Mouse (Mus musculus) liver, adult 2 months (tissue): ENCODE measurements around the gene Gm45062. TPM values are rescaled to one million over a fixed set of nuclear protein-coding genes. Genes with fewer than 3 reads are reported as not detected.

ENCODE experiments used
- DNase-seq: peaks from one replicate; pipeline ENCODE4 v3.0.0-alpha.2; 2011; ENCODE audit warnings: low read depth, low spot score; ENCODE audit errors: extremely low read depth
- H3K27ac ChIP-seq: fragments of 200-500 bp; replicated peaks from 2 replicates; pipeline ENCODE4 v1.5.1; 2012; ENCODE audit warnings: low read depth, mild to moderate bottlenecking, control low read depth, inconsistent platforms, low read length; ENCODE audit not compliant: insufficient read depth
- H3K27me3 ChIP-seq: fragments of 200-500 bp; 2 replicates; pipeline ENCODE4 v1.6.1; 2012; ENCODE audit warnings: mild to moderate bottlenecking, moderate library complexity, low read length, inconsistent platforms; ENCODE audit not compliant: control insufficient read depth, insufficient read depth
- H3K36me3 ChIP-seq: fragments of 200-500 bp; 2 replicates; pipeline ENCODE4 v1.6.1; 2012; ENCODE audit warnings: low read length, inconsistent platforms; ENCODE audit not compliant: control insufficient read depth, insufficient read depth
- H3K4me1 ChIP-seq: fragments of 200-500 bp; 2 replicates; pipeline ENCODE4 v1.6.1; 2011; ENCODE audit warnings: low read length; ENCODE audit not compliant: control insufficient read depth, insufficient read depth
- H3K4me3 ChIP-seq: fragments of 200-500 bp; 2 replicates; pipeline ENCODE4 v1.5.1; 2011; ENCODE audit warnings: low read depth, mild to moderate bottlenecking, control low read depth, low read length, moderate library complexity; ENCODE audit not compliant: insufficient read depth
- H3K79me2 ChIP-seq: fragments of 200-500 bp; 2 replicates; pipeline ENCODE4 v1.6.1; 2012; ENCODE audit warnings: inconsistent platforms, mild to moderate bottlenecking, low read length, moderate library complexity; ENCODE audit not compliant: control insufficient read depth, insufficient read depth
- H3K9ac ChIP-seq: fragments of 200-500 bp; 2 replicates; pipeline ENCODE4 v1.6.1; 2012; ENCODE audit warnings: low read depth, mild to moderate bottlenecking, control low read depth, inconsistent platforms, low read length
- CTCF ChIP-seq: fragments of 200-500 bp; IDR thresholded peaks from 2 replicates; pipeline ENCODE4 v1.5.1; 2011; ENCODE audit warnings: low read depth, low read length, control low read depth
- POLR2A ChIP-seq: fragments of 200-500 bp; IDR thresholded peaks from 2 replicates; pipeline ENCODE4 v1.6.1; 2011; ENCODE audit warnings: low read length, control low read depth; ENCODE audit not compliant: insufficient read depth; ENCODE audit errors: extremely low read depth
- WGBS: fragments of 180-500 bp; shearing (Covaris S2); methylation state at CpG from one replicate; pipeline ENCODE4 v1.1.7; 2018; 5-methylcytosine and 5-hydroxymethylcytosine counted together
- polyA plus RNA-seq: library from polyadenylated mRNA; depleted of rRNA; stranded (reverse); fragments of >200 nt; gene quantifications from 2 replicates; pipeline ENCODE4 v1.2.3, GENCODE M21; 2012
- total RNA-seq: library from RNA; depleted of rRNA; stranded (reverse); fragments of >200 nt; gene quantifications from 2 replicates; pipeline ENCODE4 v1.2.3, GENCODE M21; 2014

Gene Gm45062
- total and polyA plus RNA-seq, 2 experiments = 0.70 to 2.0 TPM

DNA sequence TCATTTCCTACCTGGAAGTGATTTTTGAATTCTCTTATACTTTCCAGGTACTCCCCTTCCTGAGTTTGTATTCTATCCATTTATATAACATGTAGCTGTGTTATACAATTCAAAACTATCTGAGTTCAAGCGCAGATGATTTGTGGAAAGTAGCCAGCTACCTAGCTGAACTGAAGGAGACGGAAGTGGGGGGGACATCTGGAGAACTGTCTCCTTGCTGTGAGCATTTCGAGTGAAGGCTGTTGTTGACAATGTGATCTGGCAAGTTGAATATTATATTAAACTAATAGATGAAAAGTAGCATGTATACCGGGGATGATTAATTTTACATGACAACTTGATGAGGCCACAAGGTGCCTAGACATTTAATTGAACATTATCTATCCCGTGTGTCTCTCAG, 196.3 kb downstream of the Gm45062 start:
- 90% methylated on average over 5 of the region's 5 CpGs for WGBS
- TF ChIP-seq POLR2A (no peak), CTCF (no peak)

GRCm38 (mm10) chr6:8458596-8458995, 199.3 kb downstream of the Gm45062 start:
- 51% methylated on average over 4 of the region's 4 CpGs for WGBS
- H3K9ac ChIP-seq = no peak overlapping the region
- H3K4me3 ChIP-seq = no peak overlapping the region
- H3K27ac ChIP-seq = no peak overlapping the region
- peaks cover 11% of the 10 kb centered on the region; the same call in 1 of the 2 replicates for H3K4me1 ChIP-seq
- H3K27me3 ChIP-seq = no peaks in the 10 kb centered on the region
- H3K36me3 ChIP-seq = no peaks in the 10 kb centered on the region
- TF ChIP-seq POLR2A = no peak
- TF ChIP-seq CTCF = no peak
- DNase-seq = peak; percentile 81
- no peaks in the 10 kb centered on the region for H3K79me2 ChIP-seq

More for the DNA sequence above, 196.3 kb downstream of the Gm45062 start:
- Histone ChIP-seq H3K27me3 (no peaks in the 10 kb centered on the region), H3K27ac (no peak overlapping the region), H3K36me3 (no peaks in the 10 kb centered on the region), H3K4me1 (peaks cover 9% of the 10 kb centered on the region; the same call in 1 of the 2 replicates), H3K4me3 (no peak overlapping the region), H3K79me2 (no peaks in the 10 kb centered on the region), H3K9ac (no peak overlapping the region)
- no peak for DNase-seq

DNA sequence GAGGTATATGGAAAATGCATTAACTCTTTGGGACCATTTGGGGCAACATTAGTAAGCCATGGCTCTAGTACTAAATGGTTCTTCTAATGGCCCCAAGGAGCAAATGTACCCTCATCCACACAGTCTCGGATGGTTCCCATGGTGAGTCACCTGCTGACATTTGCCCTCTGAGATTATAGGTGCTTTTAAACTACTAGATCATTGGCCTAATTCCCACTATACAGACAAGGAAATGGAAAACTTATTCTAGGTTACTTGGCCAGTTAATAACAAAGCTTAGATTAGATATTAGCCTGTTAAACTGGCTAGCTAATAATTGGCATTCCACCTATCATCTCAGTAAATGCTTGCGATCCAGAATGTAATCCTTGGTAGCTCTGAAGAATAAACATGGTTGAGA, 203.2 kb downstream of the Gm45062 start:
- no peaks in the 10 kb centered on the region for H3K36me3 ChIP-seq
- H3K9ac ChIP-seq = no peak overlapping the region
- peaks cover 7% of the 10 kb centered on the region; the same call in 1 of the 2 replicates for H3K4me1 ChIP-seq
- no peak overlapping the region for H3K4me3 ChIP-seq
- peak; percentile 33 for DNase-seq
- H3K27me3 ChIP-seq = no peaks in the 10 kb centered on the region
- 72% methylated on average over 2 of the region's 2 CpGs for WGBS
- TF ChIP-seq POLR2A (no peak), CTCF (no peak)
- H3K79me2 ChIP-seq = no peaks in the 10 kb centered on the region
- no peak overlapping the region for H3K27ac ChIP-seq

- peaks cover 5% of the 10 kb centered on the region for H3K4me1 ChIP-seq
- no peak overlapping the region for H3K9ac ChIP-seq
- H3K4me3 ChIP-seq = no peak overlapping the region
- H3K36me3 ChIP-seq = no peaks in the 10 kb centered on the region
- no peaks in the 10 kb centered on the region for H3K27me3 ChIP-seq
- WGBS = 84% methylated on average over 1 of the region's 1 CpGs
- DNase-seq = no peak
- no peak for TF ChIP-seq POLR2A
- no peak for TF ChIP-seq CTCF
- no peaks in the 10 kb centered on the region for H3K79me2 ChIP-seq
- H3K27ac ChIP-seq = no peak overlapping the region
Measured at GRCm38 (mm10) chr6:8465388-8465787, 206.1 kb downstream of the Gm45062 start.

DNA sequence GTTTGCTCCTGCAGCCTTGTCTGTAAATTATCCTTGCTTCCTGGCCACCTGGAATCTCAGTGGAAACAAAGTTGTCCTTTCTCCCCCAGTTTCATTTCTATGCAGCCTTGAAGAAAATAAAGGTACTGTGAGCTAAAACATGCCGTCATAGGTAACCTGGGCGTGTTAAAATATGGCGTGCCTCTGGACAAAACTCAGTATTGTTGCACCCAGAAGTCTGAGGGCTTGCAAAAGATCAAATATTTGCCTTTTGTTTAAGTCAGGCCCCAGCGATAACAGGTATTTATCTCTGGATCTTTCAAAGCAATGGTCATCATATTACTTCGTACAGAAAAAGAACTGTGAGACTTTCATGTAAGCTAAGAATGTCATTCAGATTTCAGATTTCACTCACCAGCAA, 206.7 kb downstream of the Gm45062 start:
- H3K36me3 ChIP-seq = no peaks in the 10 kb centered on the region
- H3K4me1 ChIP-seq = peaks cover 6% of the 10 kb centered on the region
- TF ChIP-seq POLR2A = no peak
- no peak for TF ChIP-seq CTCF
- H3K27me3 ChIP-seq = no peaks in the 10 kb centered on the region
- 37% methylated on average over 5 of the region's 5 CpGs for WGBS
- H3K79me2 ChIP-seq = no peaks in the 10 kb centered on the region
- no peak overlapping the region for H3K9ac ChIP-seq
- H3K4me3 ChIP-seq = no peak overlapping the region
- no peak overlapping the region for H3K27ac ChIP-seq
- no peak for DNase-seq

DNA sequence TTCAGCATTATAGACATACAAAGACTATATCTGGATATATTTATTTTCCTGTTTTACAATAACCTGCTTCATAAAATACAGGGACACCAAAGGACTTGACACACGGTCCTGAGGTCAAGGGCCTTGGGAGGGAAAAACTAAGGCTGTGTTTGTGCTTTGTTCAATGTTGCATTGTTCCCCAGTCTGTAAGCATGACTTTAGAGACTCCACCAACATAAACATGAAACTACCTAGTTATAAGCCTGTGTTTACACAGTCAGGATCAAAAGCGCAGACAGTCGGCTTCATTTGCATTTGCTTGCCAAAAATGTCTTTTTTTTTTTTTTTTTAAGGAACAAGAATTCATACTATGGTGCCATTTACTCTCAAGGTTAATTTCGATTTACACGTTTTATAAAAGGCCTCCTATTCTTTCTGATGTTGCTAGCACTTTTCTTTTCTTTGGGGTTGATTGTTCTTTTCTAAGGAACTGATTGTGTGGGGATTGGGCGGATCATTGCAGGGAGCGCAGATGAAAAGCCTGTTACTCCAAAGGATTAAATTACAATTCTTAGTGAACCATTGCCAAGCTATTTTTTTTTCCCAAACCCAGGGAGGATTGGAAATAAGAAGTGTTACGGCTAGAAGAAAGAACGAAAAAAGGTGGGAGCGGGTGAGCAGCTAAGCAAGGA, 208.6 kb downstream of the Gm45062 start:
- H3K79me2 ChIP-seq = no peaks in the 10 kb centered on the region
- peaks cover 9% of the 10 kb centered on the region for H3K4me1 ChIP-seq
- no peak overlapping the region for H3K4me3 ChIP-seq
- 84% methylated on average over 10 of the region's 10 CpGs for WGBS
- no peak overlapping the region for H3K9ac ChIP-seq
- TF ChIP-seq POLR2A (no peak), CTCF (no peak)
- no peak overlapping the region for H3K27ac ChIP-seq
- H3K27me3 ChIP-seq = no peaks in the 10 kb centered on the region
- no peaks in the 10 kb centered on the region for H3K36me3 ChIP-seq
- no peak for DNase-seq
